Mouse (Mus musculus): ENCODE data around the gene Trio. TPM values are rescaled to one million over a fixed set of nuclear protein-coding genes. Genes with fewer than 3 reads are reported as not detected.

The Trio gene
- polyA plus RNA-seq, 1 experiment from 2014 or later: 39.5 TPM

DNA sequence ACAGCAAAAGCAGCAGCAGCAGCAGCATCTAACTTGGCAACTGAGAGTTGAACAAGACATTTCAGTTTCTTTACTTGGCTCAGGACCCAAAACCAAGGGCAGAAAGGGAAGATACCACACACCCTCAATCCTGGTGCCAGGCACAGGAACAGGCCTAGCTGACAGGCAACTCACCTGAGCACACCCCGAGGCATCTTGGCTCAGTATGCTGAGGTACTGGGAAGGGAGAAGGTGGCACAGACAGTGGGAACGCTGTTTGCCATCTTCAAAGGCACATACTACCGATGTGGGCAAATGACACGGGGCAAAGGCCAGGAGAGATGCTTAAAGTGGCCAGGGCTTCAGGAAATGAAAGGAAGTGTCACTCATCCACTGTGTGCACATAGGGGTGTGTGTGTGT, 85.6 kb downstream of the Trio start:
- 80% methylated on average over 4 of the region's 4 CpGs for WGBS
- H3K27ac ChIP-seq: 0 out of 2 replicates have a peak overlapping the region, but pooled peaks have one; percentile 40
- H3K27me3 ChIP-seq: no peaks in the 10 kb centered on the region
- H3K4me3 ChIP-seq: no peak overlapping the region
- H3K36me3 ChIP-seq: no peaks in the 10 kb centered on the region
- ATAC-seq (ENCODE audit: low FRiP score): no peak
- no peaks in the 10 kb centered on the region for H3K9me3 ChIP-seq
- no peak overlapping the region for H3K4me2 ChIP-seq
- no peak overlapping the region for H3K9ac ChIP-seq
- peaks cover 87% of the 10 kb centered on the region for H3K4me1 ChIP-seq (replicated peaks)

DNA sequence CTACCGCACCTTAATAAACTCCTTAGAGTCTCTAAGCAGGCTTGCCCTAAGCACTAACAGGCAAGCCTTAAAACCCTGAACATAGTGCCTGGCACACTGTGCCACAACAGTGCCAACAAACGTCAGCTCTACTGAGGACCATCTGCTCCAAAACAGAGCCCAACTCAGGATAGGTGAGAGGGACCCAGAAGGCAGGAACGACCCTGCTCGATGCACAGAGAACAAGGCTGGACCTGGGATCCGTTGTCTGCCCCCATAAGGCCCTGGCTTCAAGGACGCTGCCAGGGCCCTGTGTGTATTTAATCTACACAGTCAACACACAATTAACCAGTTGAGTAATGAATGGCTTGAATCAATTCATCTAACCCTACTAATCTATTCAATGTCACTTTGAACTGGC, 86.8 kb downstream of the Trio start:
- ATAC-seq (ENCODE audit: low FRiP score): no peak
- no peak overlapping the region for H3K4me3 ChIP-seq
- no peaks in the 10 kb centered on the region for H3K27me3 ChIP-seq
- peak overlapping the region; percentile 96 for H3K27ac ChIP-seq
- H3K4me2 ChIP-seq: peak overlapping the region; percentile 60
- 37% methylated on average over 6 of the region's 6 CpGs for WGBS
- no peaks in the 10 kb centered on the region for H3K9me3 ChIP-seq
- no peaks in the 10 kb centered on the region for H3K36me3 ChIP-seq
- peaks cover 76% of the 10 kb centered on the region for H3K4me1 ChIP-seq (replicated peaks)
- H3K9ac ChIP-seq: peak overlapping the region; percentile 81

DNA sequence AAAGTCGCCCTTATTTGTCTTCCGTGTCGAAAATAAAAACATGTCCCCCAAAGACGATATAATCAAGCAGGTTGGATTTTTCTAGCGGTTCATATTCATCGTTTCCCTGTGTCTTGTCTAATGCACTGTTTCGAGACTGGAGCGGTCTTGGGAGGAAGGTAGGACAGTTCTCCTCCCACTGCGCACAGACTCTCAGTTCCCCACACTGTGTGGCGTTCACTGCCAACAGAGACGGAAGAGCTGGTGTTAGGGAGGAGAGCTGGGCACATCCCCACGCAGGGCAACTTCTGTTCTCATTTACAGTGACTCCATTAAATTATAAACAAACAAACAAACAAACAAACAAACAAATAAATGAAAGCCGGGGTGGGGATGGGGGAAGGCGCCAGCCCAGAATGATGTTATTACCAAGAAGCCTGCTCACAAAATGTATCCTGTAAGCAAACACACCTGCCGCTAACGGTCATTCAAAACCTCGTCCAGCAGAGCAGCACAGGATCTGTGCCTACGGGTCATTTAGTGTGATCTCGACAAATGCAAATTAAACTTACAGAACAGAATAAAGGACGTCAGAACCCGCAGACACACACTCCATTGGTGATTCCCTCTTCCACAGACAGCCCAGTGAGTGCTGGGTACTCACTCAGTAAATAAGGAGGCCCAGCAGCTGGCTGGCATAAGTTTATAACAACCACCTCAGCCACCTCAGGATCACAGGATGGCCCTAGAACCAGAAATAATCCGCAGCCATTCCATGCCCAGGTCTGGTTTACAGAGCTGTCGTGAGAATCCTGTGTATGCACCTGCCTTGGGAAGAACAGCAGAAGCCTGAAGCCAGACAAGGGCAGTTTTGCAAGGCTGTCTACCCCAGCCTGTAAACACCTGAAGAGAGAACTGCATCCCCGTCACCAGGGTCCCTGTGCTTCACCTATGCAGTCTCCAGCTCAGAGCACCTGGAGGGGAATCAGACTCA, 87.5 kb downstream of the Trio start:
- no peaks in the 10 kb centered on the region for H3K9me3 ChIP-seq
- no peaks in the 10 kb centered on the region for H3K36me3 ChIP-seq
- H3K4me3 ChIP-seq: peak overlapping the region; percentile 36
- peak overlapping the region; percentile 60 for H3K4me2 ChIP-seq
- H3K9ac ChIP-seq: peak overlapping the region; percentile 81
- WGBS: 10% methylated on average over 24 of the region's 24 CpGs
- no peaks in the 10 kb centered on the region for H3K27me3 ChIP-seq
- H3K27ac ChIP-seq: peak overlapping the region; percentile 96
- ATAC-seq (ENCODE audit: low FRiP score): peak; percentile 85
- peaks cover 69% of the 10 kb centered on the region for H3K4me1 ChIP-seq (replicated peaks)

DNA sequence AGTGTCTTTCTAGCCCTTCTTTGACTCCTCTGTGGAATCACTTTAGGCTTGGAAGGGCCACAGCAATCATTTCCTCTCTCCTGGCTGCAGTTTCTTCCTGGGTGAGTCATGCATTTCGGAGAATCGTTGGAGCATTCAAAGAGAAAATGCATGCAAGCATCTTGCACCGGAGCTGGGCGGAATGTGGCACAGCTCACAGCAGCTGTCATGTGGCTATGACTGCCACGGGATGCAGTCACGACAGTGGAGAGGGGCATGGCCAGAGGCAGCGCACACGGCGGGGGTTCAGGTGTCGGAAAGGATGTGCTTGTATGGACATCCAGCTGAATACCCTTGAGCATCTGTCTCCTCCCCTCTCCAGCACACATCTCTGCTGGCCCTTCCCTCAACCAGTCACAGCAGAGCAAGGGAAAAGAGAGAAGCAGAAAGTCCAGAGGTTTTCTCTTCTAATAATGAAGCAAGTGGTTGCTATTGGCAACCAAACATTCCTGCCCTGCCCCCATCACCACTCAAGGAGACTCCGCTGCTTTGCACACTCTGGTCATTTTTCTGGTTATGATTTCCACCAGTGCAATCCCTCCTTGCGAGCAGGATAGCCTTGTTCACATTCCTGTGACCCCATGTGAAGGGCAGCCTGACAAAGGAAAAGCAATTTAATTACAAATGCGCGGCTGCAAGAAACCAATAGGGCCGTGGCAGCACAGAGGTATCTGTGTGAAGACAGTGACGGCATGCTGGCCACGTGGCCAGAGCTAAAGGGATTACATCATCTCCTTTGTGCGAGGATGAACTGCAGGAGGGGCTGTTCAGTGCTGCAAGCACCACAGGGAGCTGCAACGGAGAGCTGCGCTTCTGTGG, 88.4 kb downstream of the Trio start:
- 6% methylated on average over 20 of the region's 20 CpGs for WGBS
- H3K27me3 ChIP-seq: no peaks in the 10 kb centered on the region
- H3K4me1 ChIP-seq (replicated peaks): peaks cover 65% of the 10 kb centered on the region
- H3K9me3 ChIP-seq: no peaks in the 10 kb centered on the region
- peak overlapping the region; percentile 96 for H3K27ac ChIP-seq
- peak overlapping the region; percentile 60 for H3K4me2 ChIP-seq
- peak; percentile 97 for ATAC-seq (ENCODE audit: low FRiP score)
- peak overlapping the region; percentile 36 for H3K4me3 ChIP-seq
- H3K36me3 ChIP-seq: no peaks in the 10 kb centered on the region
- H3K9ac ChIP-seq: peak overlapping the region; percentile 81

DNA sequence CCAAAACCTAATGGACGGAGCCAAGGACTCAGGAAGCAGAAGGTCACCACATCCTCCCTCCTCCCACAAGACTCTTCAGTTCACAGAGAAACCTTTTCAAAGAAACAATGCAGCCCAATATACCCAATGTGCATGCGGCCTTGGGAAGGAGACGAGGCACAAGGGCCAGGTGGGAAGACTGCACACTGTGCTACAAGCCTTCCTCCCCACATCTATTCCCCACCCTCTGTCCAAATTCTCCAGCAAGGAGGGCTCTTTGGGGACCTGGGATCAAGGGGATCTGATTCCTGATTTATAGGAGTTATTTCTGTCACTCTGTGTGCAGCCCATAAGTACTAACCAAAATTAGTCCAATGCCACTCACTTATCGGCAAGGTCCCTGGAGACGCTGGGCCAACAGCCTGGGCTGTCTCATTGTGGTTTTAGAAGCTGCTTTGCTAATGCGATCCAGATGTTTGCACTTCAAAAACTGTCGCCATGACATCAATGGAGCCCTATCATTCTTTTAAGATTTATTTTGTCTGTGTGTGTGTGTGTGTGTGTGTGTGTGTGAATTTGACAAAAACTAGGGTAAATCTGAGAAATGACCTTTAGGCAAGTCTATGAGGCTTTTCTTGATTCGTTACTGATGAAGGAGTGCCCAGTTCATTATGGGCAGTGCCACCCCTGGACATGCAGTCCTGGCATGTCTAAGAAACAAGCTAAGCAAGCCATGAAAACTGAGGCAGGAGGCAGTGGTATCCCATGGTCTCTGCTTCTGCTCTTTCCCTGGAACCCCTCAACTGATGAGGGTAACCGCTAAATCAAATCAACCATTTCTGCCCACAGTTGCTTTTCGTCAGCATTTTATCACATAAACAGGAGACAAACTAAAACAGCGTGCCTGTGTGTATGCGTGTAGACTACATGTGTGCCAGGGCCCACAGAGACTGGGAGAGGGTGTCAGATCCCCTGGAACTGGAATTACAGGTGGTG, 89.6 kb downstream of the Trio start:
- Histone ChIP-seq H3K4me3 (0 out of 2 replicates have a peak overlapping the region, but pooled peaks have one; percentile 36), H3K36me3 (no peaks in the 10 kb centered on the region), H3K9me3 (no peaks in the 10 kb centered on the region), H3K4me1 (replicated peaks) (peaks cover 55% of the 10 kb centered on the region), H3K27ac (peak overlapping the region; percentile 96), H3K9ac (peak overlapping the region; percentile 81), H3K4me2 (peak overlapping the region; percentile 60), H3K27me3 (no peaks in the 10 kb centered on the region)
- no peak for ATAC-seq (ENCODE audit: low FRiP score)
- WGBS: 70% methylated on average over 12 of the region's 12 CpGs

DNA sequence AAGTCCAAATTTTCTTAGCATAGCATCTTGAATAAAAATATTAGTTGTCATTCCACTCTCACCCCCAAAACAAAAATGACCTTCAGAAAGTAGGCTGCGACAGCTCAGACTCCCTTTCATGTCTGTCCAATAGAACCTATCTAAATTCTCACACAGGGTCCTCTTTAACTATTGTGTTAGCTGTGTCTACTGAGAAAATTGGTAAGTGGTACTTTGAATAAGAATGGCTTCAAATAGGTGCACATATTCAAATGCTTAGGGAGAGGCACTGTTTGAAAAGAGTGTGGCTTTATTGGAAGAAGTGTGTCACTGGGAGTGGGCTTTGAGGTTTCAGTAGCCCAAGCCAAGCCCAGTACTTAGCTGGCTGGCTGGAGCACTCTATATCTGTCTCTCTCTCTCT, 92.4 kb downstream of the Trio start:
- H3K9ac ChIP-seq: no peak overlapping the region
- H3K36me3 ChIP-seq: no peaks in the 10 kb centered on the region
- H3K9me3 ChIP-seq: no peaks in the 10 kb centered on the region
- H3K27ac ChIP-seq: no peak overlapping the region
- peaks cover 41% of the 10 kb centered on the region for H3K4me1 ChIP-seq (replicated peaks)
- no peak for ATAC-seq (ENCODE audit: low FRiP score)
- H3K27me3 ChIP-seq: no peaks in the 10 kb centered on the region
- no peak overlapping the region for H3K4me2 ChIP-seq
- H3K4me3 ChIP-seq: no peak overlapping the region
- WGBS: 82% methylated on average over 1 of the region's 1 CpGs

DNA sequence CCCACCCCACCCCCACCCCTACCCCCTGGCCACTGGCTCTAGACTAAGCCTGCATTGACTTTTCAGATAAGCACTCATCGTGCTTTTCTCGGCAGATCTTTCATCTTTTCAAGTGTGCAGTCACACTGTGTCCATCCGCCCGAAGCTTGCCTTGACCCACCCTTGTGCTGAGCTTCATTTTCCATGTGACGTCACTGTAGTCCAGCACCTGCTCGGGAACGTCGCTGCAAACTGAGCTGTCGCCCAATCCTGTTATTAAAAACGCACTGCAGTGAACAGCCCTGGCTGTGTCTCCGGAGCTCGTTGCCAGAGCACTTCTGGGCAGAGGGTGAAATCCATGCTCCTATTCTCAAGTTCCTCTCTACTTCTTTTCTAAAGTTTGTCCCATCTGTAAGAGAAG, 93.8 kb downstream of the Trio start:
- 87% methylated on average over 12 of the region's 12 CpGs for WGBS
- Histone ChIP-seq H3K9ac (no peak overlapping the region), H3K4me3 (no peak overlapping the region), H3K9me3 (no peaks in the 10 kb centered on the region), H3K27me3 (no peaks in the 10 kb centered on the region), H3K36me3 (no peaks in the 10 kb centered on the region), H3K4me2 (no peak overlapping the region), H3K4me1 (replicated peaks) (peaks cover 33% of the 10 kb centered on the region), H3K27ac (no peak overlapping the region)
- ATAC-seq (ENCODE audit: low FRiP score): no peak

DNA sequence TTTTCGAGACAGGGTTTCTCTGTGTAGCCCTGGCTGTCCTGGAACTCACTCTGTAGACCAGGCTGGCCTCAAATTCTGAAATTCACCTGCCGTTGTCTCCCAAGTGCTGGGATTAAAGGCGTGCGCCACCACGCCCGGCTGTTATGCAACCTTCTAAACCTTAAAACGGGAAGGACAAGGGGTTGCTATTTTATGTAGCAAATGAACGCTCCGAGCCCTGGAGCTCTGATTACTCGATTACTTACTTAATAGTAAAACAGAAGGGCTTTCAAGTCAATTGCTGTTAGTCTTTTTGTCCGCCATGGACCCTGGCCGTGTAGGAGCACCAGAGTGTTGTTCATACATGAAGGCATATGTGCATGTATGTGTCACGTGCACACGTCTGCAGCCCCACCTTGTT, 94.2 kb downstream of the Trio start:
- no peaks in the 10 kb centered on the region for H3K9me3 ChIP-seq
- no peak overlapping the region for H3K4me3 ChIP-seq
- no peak overlapping the region for H3K4me2 ChIP-seq
- H3K36me3 ChIP-seq: no peaks in the 10 kb centered on the region
- H3K27me3 ChIP-seq: no peaks in the 10 kb centered on the region
- WGBS: 93% methylated on average over 14 of the region's 14 CpGs
- H3K4me1 ChIP-seq (replicated peaks): peaks cover 32% of the 10 kb centered on the region
- no peak overlapping the region for H3K27ac ChIP-seq
- ATAC-seq (ENCODE audit: low FRiP score): no peak
- no peak overlapping the region for H3K9ac ChIP-seq

DNA sequence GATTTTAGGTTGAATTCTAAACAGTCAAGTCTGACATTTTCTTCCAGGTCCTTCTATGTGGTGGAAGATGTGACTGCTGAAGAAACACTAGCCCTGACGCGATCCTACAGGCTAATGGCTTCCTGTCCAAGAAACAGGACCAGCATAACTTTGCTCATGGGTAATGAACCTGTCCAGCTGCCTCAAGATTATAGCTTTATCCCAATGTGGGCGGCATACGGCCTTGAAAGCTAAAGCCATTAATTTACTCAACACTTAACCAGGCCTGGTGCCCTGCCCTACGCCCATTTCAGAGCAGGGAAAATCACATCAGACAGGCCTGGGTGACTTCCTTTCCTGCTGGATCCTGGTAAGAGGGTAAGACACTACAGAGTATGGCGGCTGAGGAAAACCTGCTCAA, 98.0 kb downstream of the Trio start:
- Histone ChIP-seq H3K9me3 (no peaks in the 10 kb centered on the region), H3K36me3 (no peaks in the 10 kb centered on the region), H3K27me3 (no peaks in the 10 kb centered on the region), H3K27ac (no peak overlapping the region), H3K4me3 (no peak overlapping the region), H3K4me1 (replicated peaks) (peaks cover 55% of the 10 kb centered on the region), H3K4me2 (no peak overlapping the region), H3K9ac (no peak overlapping the region)
- ATAC-seq (ENCODE audit: low FRiP score): no peak
- 91% methylated on average over 6 of the region's 6 CpGs for WGBS

DNA sequence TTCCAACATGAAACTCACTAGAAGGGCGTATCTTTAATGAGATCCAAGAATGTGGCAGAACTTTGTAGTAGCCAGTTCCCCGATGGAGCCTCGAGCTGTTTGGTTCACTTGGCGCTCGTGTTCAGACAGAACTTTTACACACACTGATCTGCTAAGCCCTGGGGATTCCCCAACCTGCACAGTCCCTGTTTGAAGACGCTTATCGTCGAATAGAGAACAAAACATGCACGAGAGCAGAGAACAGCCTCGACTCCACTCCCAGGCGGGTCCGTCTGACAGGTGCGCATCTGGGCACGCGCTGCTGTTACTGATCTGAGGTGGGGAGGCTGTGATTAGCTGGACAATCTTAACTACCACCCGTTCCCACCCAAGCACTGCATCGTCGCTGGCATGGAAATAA, 98.7 kb downstream of the Trio start:
- Histone ChIP-seq H3K4me2 (no peak overlapping the region), H3K27ac (no peak overlapping the region; the same call in 1 of the 2 replicates), H3K27me3 (no peaks in the 10 kb centered on the region), H3K9ac (no peak overlapping the region), H3K9me3 (no peaks in the 10 kb centered on the region), H3K4me1 (replicated peaks) (peaks cover 61% of the 10 kb centered on the region), H3K4me3 (no peak overlapping the region), H3K36me3 (no peaks in the 10 kb centered on the region)
- WGBS: 72% methylated on average over 18 of the region's 18 CpGs
- ATAC-seq (ENCODE audit: low FRiP score): no peak

DNA sequence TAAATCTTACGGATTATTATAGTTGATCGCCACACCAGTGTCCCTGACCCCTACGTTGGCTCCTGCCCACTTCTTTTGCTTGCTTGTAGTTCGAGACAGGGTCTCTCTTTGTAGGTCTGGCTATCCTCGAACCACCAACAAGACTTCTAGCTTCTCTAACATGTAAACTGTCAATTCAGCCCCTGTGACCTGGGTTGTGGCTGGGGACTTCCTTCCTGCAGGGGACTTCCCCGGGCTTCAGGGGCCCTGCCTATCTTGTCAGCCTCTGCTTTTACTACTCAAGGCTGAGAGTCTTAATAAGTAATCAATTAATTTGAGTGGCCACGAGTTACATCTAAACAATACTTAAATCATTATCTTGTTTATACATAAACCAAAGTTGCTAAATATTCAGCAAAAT, 99.2 kb downstream of the Trio start:
- no peak overlapping the region for H3K9ac ChIP-seq
- no peak overlapping the region for H3K27ac ChIP-seq
- no peaks in the 10 kb centered on the region for H3K27me3 ChIP-seq
- ATAC-seq (ENCODE audit: low FRiP score): no peak
- H3K36me3 ChIP-seq: no peaks in the 10 kb centered on the region
- no peaks in the 10 kb centered on the region for H3K9me3 ChIP-seq
- no peak overlapping the region for H3K4me3 ChIP-seq
- no peak overlapping the region for H3K4me2 ChIP-seq
- peaks cover 66% of the 10 kb centered on the region for H3K4me1 ChIP-seq (replicated peaks)
- WGBS: 68% methylated on average over 7 of the region's 7 CpGs
